Mouse (Mus musculus): ENCODE results near the gene Aldh1b1.

Aldh1b1 gene

DNA sequence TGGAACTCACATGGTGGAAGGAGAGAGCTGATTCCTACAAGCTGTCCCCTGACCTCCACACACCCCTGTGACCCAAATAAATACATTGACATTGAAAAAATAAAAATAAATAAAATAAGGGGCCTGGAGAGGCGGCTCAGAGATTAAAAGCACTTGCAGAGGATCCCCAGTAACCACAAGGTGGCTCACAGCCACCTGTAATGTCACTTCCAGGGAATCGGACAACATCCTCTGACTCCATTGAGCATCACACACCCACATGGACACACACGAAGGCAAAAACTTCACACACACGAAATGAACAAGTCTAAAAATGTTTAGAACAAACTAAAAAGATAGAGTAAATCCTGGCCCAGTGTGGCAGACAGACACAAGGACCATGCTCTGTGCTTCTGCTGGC, 12.1 kb upstream of the Aldh1b1 start:
- no peak for DNase-seq

DNA sequence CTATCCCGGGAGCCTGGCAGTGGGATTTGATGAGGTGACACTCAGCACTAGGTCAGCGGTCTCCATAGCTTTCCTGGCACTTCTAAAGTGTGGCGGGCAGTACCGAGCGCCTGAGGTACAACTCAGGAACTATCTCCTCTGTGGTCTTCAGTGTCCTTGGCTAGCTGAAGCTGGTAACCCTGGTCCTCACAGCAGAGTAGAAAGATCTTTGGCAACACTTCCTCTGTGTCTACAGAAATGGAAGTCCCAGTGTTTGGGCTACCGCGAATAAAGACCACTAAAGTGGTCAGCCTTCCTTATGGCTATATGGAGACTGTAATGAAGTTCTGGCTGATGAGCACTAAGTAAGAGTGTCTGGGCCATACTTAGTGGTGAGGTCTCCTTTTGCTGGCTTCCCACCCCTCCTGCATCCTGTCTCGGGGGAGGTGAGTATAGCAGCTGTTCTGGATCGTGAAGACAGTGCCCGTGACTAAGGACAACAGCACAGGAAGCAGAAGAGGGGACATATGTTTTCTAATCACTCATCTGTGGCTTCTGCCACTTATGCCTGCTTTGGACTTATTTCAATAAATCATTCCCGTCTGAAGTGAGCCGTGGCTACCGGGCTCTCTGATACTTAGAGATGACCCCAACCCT, 10.3 kb upstream of the Aldh1b1 start:
- no peak for DNase-seq

DNA sequence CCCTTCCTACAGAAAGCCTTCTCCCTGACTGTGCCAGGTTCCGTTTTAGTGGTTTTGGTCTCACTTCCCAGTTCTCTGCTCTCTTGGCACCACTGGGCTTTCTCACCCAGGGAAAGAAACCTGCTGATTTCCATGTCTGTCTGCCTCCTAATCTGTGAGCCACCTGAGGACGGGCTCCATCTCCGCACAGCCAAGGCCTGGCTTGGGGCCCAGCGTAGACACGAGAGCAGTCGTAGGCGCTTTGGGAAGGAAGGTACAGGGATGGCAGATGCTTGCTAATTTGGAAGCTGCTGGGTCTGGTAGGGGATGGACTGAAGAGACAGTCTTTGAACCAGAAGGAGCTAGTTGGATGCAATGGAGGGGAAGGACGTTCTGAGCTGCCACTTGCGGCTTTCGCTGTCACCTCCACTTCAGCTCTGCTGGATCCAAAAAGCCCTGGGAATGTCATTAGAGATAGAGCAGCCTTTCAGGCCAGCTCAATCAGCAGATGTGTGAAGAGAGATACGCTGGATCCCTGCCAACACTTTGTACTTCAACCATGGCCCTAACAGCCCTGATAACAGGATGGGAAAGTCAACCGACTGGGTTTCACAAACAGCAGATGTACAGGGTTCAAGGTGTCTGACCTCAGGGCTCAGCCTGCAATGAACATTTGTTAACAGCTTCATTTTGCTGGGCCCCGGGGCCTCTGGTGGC, 9.4 kb upstream of the Aldh1b1 start:
- peak; percentile 70 to 76 for DNase-seq

DNA sequence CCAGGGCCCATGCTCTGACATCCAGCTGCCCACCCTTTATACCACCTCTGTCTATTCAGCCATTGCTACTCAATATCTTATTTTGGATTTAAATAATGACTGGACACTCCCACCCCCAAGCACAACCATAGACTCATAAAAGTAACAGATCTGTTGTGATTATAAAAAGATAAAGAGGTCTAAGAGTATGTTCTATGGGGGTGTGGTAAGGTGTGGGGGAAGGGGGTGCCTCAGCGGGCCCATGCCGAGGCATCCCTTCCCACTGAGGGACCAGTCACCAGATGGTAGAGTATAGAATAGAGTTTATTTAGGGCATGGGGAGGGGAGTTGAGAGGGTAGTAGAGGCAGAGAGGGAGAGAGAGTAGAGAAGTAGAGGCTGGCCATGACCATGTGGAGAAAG, 8.8 kb upstream of the Aldh1b1 start:
- DNase-seq, result no peak

DNA sequence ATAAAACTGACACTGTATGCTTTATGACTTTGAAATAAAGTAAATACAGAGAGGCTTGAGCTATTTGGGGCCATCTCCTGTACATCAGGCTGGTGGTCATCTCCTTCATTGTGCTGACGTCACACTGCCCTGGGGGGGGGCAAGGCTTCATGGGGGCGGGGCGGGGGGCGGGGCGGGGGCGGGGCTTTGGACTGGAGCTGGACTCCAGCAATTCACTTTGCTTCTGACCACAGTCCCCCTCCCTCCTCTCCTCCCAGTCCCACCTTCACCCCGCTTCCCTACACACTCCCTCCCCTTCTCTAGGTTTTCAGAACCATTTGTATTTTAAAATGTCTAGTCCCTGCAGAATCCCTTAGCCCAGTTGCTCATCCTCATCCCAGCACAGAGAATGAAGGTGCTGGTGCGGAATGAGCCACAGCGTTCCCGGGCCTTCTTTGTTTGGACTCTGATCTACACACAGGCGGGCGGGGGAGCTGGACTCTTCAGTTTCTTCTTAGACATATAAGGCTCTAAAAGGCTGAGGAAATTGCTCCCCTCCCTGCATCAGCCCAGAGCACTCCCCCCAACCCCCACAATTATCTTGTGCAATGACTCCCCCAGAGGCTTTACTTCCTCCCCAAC, 3.5 kb upstream of the Aldh1b1 start:
- no peak for DNase-seq

DNA sequence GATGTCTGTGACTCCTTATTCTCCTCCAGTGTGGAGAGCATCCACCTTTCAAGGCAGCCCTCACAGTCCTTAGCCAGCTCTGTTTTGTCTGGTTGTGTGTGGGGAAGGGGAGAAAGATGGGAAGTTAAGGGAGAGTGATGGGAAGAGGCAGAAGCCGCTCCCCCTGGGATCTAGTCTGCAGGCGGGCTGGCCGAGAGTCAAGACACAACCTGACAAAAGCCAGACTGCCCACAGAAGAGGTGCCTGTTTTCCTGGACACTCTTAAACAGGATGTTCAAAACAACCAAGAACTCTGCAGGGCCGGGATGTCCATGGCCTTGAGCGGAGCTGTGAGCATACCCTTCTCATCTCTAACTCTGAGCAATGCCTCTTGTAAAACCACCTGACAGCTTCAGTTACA, 2.1 kb upstream of the Aldh1b1 start:
- DNase-seq, result no peak

DNA sequence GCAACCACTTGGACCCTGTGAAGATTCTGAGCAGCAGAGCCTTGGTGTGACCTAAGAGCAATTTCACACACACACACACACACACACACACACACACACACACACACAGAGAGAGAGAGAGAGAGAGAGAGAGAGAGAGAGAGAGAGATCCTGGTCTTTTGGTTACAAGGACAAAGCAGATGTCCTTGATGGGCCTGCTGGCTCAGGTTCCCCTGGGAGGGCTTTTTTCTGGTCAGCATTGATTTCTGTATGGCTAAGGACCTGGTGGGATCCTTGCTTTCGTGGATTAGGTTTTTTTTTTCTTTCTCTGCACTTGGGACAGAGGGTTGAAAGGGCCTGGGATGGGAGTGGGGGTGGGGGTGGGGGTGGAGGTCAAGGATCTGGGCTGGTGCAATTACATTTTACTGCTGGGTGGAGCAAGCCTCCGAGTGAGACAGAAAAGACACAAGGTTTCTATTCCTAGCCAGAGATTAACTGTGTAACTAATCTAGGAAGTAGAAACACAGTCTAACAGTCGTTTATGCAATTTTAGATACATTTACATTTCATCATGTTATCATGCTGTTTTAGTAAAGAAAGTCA, 1.2 kb downstream of the Aldh1b1 start:
- no peak for DNase-seq

DNA sequence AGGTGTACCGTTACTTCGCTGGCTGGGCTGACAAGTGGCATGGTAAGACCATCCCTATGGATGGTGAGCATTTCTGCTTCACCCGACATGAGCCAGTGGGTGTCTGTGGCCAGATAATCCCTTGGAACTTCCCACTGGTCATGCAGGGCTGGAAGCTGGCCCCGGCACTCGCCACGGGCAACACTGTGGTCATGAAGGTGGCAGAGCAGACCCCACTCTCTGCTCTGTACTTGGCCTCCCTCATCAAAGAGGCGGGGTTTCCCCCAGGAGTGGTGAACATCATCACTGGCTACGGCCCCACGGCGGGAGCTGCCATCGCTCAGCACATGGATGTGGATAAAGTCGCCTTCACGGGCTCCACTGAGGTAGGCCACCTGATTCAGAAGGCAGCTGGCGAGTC, 4.1 kb downstream of the Aldh1b1 start:
- no peak for DNase-seq

DNA sequence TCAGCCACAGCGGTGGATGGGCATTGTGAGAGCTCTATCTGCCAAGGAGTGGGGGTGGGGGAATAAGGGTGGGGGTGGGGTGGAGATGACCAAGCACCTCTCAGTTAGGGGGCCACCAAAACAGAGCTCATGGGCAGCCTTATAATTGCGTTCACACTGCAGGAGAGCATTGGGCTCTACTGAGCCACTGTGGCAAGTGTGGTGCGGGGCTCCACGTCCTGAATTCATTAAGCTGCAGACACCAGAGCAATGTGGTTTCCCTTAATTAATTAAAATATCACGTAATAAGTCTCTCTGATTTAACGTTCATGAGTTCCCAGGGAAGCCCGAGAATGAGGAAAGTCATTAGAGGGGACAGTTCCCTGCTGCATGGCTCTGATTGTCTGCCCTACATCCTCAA, 9.2 kb downstream of the Aldh1b1 start:
- no peak for DNase-seq

DNA sequence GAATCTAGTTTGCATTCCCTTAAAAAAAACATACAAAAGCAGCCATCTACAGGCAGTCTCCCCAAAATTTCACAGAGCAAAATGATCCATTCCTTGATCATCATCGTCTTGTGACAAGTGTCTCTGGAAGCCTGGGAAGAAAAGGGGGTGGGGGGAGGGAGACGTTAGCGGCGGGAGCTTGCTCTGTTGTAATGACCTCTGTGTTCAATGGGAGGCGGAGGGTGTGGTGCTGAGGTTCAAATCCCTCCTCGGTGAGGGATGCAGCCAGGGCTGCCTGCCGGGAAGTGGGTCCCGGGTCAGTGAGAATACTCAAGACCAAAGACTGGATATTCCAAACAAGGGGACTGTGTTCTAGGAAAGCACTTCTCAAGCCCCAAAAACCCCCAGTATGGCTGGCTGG, 12.4 kb downstream of the Aldh1b1 start:
- DNase-seq, result no peak

DNA sequence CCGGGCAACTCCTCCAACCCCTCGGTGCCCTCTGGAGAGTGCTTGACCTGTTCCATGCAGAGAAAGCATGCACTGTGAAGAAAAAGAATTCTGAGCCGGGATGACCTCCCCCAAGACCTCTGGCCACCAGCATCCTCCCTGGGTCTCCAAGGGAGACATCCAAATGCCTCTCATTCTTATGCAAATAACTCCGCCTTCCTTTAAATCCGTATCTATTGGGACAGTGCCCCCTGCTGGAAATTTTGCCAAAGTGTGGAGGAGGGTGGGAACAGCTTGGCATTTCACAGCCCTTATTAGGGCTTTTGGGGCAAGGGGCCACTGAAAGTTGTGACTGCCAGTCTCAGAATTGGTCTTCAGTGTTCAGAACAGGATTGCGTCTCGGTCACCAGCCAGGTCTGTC, 16.7 kb downstream of the Aldh1b1 start:
- DNase-seq, result peak; percentile 26 to 43

DNA sequence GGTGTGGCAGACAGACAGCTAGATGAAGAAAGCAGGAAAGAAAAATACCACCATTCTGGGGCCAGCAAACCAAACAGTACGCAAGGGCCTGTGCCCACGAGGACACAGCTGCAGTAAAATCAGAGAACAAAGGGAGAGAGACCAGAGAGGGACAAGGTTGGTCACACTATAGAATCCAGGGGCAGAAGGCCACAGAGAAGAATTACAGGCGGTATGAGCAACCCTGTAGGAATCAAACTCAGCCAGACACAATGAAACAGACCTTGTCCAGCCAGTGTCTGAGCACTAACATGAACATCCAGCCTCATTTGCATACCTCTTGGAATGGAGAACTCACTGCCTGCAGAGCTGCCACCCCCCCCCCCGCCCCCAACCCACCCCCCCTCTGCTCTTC, 20.0 kb downstream of the Aldh1b1 start:
- no peak for DNase-seq

DNA sequence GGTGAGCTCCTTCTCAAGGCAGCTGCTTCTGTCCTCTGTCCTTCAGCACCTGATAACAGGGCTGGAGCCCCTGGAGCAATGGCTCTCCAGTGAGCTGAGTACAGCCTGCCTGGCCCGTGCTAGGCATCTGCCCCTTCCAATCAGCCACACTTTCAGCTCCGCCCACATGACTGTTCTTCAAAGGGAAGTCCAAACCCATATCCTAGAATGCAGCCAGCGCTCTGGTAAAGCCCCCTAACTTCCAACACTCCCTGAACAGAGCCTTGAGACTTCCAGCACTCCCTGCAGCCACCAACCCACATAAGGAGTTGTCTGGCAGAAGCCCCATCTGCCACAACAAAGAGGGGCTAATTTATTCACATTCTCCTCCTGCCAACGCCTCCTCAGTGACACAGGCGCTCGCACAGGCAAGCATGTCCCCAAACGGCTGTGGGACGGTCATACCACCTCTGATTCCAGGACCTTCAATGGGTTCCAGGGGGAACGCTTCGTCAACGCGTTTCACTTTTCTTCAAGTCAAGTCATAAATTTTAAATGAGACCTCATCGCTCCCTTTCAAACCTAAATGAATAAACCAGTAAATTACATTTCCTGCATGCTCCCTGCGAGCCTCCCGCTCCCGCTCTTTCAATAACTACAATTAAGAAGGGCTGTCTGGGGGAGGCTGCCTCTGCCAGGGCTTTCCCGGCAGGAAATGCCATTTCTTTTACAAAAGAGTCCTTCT, 20.5 kb downstream of the Aldh1b1 start:
- no peak for DNase-seq

DNA sequence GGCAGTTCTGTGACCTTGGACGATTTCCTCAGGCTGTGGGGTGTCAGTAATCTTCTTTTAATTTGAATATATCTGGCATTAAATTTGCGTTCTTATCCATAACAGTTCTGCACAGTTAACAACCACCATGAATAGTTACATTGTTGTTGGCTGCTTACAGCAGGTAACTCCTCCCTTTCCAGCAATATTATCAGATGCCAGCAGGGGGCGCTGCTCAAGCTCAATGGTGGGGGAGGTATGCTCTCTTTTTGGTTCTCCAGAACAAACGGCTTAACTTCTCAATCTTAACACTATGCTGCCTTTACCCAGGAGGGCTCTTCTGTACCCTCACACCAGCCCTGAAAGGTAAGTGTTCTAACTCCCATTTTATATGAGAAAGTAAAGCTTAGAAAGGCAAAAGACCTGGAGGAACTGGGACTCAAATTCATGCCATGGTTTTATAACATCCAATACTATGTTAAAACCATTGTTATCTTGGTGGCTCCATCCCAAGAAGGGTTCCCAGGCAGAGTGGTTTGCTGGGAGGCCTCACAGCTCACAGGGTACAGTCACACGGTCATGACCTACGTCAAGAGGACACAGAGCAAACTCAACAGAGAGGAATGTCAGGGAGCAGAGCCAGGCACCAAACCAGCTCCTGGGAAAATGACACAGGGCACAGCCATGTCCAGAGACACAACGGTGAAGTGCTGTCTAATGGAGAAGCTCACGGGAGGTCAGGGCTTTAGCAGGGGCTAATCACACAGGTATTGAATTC, 21.4 kb downstream of the Aldh1b1 start:
- peak; percentile 18 to 36 for DNase-seq

DNA sequence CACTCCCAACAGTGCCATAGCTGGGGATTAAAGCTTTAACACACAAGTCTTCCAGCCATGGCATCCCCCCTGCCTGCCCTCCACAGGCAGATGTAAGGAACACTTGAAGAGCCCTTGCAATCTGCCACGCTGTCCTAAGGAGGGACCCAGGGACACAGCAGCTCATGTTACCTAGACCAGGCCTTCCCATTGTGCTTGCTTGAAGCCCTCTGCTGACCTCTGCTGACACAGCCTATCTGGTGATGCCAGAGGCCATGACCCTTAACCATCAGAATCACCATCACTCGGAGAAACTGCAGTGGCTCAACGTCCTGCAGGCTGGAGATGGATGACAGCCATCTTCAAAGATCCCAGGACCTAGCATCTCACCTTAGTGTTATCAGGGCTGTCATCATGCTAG, 23.2 kb downstream of the Aldh1b1 start:
- DNase-seq, result no peak

DNA sequence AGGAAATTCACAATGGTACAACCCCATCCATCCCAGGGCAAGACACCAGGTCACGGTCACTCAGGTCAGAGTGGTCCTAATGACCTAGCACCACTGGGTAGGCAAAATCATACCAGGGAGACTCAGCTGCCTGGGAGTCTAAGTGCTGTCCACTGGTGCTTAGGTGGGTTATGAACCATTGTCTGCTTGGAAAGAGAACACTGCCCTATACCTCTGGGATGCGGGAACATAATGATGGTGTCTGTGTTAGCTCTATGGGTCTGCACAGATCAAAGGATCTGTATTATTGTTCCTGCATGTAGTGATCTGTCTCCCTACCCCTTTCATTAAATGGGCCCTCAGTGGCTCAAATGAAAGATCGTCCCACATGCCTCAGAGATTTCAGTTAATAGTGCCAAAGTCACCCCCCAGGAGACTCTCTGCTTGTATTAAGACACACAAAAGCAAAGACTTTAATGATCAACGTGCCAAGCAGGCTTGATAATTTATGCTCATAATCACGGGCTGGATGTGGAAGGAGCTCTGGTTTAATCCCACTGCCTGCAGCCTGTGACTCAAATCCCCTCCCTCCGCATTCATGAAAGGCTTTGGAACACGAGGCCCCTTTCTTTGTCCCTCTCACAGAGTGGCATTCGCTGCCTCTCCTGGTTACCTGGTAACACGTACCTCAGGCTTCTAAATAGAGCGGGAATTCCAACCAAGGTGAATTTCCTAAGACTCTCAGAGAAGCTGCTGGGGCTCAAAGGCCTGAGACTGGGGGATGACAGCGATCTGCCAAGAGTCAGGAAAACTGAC, 24.2 kb downstream of the Aldh1b1 start:
- DNase-seq, result no peak

DNA sequence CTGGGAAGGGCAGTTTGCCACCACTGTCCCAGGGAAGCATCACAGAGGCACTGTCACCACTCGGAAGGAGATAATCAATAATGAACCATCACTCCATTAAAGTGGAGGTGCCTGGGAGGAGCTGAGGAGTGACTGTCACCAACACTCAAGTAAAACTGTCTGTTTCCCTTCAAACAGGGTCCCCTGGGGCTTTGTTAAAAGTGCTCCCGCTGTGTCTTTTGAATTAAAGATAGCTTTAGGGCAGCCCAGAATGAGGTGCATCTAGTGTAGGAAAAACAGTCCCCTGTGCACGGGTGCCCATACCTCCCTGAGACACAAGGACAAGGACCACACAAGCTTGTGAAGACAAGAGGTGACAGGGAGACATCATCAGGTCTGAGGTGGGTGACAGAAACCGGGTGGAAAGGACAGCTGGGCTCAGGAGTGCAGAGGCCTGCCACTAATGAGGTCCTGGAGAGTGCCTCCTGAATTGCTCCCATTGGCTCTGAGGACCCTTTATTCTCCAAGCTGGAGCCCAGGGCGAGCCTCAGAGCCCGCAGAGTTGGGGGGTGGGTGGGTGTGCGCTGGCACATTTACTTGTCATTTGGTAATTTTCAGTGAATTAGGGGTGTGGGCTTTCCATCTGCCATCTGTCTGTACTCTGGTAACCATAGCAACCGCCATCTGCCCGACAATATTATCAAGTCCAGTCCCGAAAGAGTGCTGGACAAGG, 25.4 kb downstream of the Aldh1b1 start:
- no peak for DNase-seq

DNA sequence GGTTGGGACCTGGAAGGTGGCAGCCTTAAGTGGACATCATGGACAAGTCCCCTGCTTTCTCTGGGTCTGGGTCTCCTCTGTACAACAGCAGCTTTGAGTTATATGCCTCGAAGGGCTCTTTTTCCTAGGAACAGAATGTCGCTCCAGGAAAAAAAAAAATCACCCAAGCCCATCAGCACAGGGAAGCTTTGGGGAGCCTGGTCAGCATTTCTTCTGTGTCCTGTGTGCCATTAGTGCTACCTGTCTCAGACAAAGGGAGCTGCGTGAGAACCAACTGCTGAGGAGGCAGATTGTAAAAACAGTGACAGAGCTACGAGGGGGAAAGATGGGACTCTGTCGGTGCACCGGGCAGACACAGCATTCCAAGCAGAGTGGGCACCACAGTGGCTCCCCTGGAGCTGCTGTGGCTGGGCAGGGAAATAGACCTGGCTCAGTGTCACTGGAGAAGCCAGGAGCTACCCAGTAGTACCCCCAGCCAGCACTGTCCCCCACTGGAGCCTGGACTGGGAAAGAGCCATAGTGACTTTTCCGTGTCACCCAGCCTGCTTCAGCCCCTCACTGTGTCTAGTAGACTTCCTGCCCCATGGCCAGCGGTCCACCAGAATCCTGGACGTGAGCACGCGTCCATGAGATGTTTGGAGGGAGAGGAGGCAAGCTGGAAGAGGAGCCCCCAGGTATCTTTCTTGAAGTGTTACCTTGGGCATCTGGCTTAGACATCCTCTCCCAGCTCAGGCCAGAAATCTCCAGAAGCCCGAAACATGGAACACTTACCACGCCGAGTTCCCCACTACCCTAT, 26.1 kb downstream of the Aldh1b1 start:
- DNase-seq, result no peak

DNA sequence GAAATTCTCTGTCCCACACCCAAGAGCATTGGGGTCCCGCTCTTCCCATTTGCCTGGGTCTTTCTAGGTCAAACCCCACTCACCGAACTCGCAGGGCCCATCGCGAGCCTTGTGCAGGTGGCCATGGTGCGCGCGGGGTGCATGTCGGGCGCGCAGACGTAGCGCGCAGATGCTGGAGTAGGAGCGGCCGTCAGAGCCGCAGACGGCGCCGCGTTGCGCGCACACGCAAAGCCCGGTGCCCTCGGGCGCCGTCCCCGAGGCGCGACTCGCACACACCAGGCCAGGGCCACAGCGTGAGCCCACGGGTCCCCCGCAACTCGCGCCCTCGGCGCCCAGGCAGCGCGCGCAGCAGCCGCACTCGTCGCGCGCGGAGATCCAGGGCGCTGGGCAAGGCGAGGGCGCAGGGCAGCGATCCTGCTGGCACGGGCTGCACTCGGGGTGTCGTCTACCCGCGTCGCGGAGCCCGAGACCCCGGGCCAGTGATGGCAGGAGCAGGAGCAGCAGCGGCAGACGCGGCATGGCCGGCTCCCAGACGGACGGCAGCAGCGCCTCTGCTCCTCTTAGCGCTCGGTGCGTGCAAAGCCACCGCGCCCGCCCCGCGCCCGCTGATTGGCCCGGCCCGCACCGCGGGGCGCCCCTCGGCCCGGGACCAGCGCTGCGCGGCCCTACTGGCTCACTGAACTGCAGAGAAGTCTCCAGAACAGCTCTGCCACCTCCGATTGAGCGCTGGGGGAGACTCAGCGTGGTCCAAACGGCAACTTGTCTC, 27.6 kb downstream of the Aldh1b1 start, which contains the start of gene Igfbpl1:
Gene Igfbpl1, minus strand, starts transcription at position 649 of the 766 bp plus-strand sequence.
- DNase-seq, result no peak

Measured in cerebellum, adult 18-20 months (tissue).